Mouse (Mus musculus) midbrain, embryonic 12.5 days (tissue): ENCODE measurements around the gene Arhgap42. TPM values are rescaled to one million over a fixed set of nuclear protein-coding genes. Genes with fewer than 3 reads are reported as not detected.

Source experiments
- ATAC-seq: fragments of 200-750 bp; cut with Nextera tagmentation; 2 replicates; pipeline ENCODE4 v1.8.0; 2017; ENCODE audit warnings: low read depth, moderate TSS enrichment, moderate library complexity; ENCODE audit not compliant: low FRiP score
- H3K27ac ChIP-seq: fragments of 300-500 bp; sonication (generic); replicated peaks from 2 replicates; pipeline ENCODE4 v1.5.1; 2016; ENCODE audit warnings: mild to moderate bottlenecking
- H3K27me3 ChIP-seq: fragments of 300-500 bp; sonication (generic); 2 replicates; pipeline ENCODE4 v1.6.1; 2016; ENCODE audit warnings: mild to moderate bottlenecking
- H3K36me3 ChIP-seq: fragments of 300-500 bp; sonication (generic); 2 replicates; pipeline ENCODE4 v1.6.1; 2016
- H3K4me1 ChIP-seq: fragments of 300-500 bp; sonication (generic); 2 replicates; pipeline ENCODE4 v1.6.1; 2016
- H3K4me2 ChIP-seq: fragments of 300-500 bp; sonication (generic); replicated peaks from 2 replicates; pipeline ENCODE4 v1.6.1; 2016; ENCODE audit warnings: mild to moderate bottlenecking, moderate library complexity
- H3K4me3 ChIP-seq: fragments of 300-500 bp; sonication (generic); 2 replicates; pipeline ENCODE4 v1.5.1; 2016; ENCODE audit warnings: mild to moderate bottlenecking
- H3K9ac ChIP-seq: fragments of 300-500 bp; sonication (generic); replicated peaks from 2 replicates; pipeline ENCODE4 v1.6.1; 2016; ENCODE audit warnings: mild to moderate bottlenecking, moderate library complexity
- H3K9me3 ChIP-seq: fragments of 300-500 bp; sonication (generic); 2 replicates; pipeline ENCODE4 v1.6.1; 2016; ENCODE audit warnings: mild to moderate bottlenecking
- WGBS: fragments of 180-500 bp; shearing (Covaris S2); methylation state at CpG from one replicate; pipeline ENCODE4 v1.1.7; 2016; 5-methylcytosine and 5-hydroxymethylcytosine counted together
- polyA plus RNA-seq: library from polyadenylated mRNA; unstranded; fragments of >200 nt; fragmentation: Nextera tagmentation; extraction: Ambion mirVana; gene quantifications from 2 replicates; pipeline ENCODE4 v1.2.1, GENCODE M21; 2016

The Arhgap42 gene
- polyA plus RNA-seq, 1 experiment from 2014 or later: 24.4 TPM

DNA sequence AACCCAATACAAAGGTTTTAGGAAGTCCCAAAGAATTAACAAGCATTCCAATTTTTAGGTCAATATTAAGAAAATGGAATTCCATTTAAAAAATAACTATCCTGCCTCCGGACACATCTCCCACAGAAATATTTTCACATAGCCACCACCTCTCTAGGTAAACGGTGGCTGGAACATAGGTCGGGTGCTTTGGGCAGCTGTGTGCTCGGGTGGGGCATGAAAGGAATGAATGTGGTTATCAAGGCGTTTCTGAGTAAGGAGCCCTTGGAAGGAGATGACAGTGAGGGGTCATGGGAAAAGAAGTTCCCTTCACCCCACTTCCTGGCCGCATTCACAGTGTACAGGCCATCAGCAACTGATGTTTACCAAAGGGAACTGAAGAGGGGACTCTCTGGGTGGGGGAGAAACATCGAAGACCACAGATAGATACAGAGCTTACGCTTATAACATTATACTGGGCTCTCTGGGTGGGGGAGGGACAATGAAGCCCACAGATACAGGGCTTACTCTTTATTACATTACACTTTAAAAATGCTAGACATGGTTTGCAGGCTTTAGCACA is 38.0 kb downstream of the Arhgap42 start:
- 76% methylated on average over 8 of the region's 8 CpGs for WGBS
- H3K27ac ChIP-seq: no peak overlapping the region
- H3K36me3 ChIP-seq: no peaks in the 10 kb centered on the region
- no peaks in the 10 kb centered on the region for H3K27me3 ChIP-seq
- no peak overlapping the region for H3K4me3 ChIP-seq
- H3K9ac ChIP-seq: no peak overlapping the region
- H3K4me1 ChIP-seq: peaks cover 13% of the 10 kb centered on the region
- H3K4me2 ChIP-seq: no peak overlapping the region
- ATAC-seq: no peak
- H3K9me3 ChIP-seq: no peaks in the 10 kb centered on the region

DNA sequence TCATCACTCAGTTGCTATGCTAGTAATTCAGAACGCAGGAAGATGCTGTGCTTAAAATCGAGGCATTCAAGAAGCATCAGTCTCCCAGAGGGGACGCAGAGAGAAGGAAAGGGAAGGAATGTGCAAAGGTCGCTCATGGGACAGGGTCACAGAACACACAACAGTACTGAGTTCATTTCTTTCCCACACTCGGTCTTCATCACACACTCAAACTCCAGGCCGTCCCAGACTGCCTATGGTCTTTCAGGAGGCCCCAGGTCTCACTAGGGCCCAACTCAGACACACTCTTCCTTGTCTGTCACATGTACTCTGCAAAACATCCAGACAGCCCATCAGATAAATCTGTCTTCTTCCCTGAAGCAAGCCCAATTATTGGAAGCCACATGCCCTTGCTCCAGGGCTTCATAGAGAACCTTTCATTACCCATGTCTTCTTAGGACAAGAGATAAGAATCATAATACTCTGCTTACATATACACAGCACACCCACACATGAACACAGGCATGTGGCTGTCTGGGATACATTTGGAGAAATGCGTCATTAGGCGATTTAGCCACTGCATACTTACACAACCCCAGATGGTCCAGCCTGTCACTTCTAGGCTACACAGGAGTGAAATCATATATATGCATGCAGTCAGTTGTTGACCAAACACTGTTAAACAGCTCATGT is 39.6 kb downstream of the Arhgap42 start:
- H3K4me1 ChIP-seq: peaks cover 15% of the 10 kb centered on the region
- H3K4me3 ChIP-seq: no peak overlapping the region
- no peaks in the 10 kb centered on the region for H3K9me3 ChIP-seq
- H3K9ac ChIP-seq: no peak overlapping the region
- no peaks in the 10 kb centered on the region for H3K27me3 ChIP-seq
- ATAC-seq: 0 out of 2 replicates have a peak, but pooled peaks have one; percentile 31
- H3K36me3 ChIP-seq: no peaks in the 10 kb centered on the region
- no peak overlapping the region for H3K27ac ChIP-seq
- H3K4me2 ChIP-seq: no peak overlapping the region
- 59% methylated on average over 8 of the region's 8 CpGs for WGBS

DNA sequence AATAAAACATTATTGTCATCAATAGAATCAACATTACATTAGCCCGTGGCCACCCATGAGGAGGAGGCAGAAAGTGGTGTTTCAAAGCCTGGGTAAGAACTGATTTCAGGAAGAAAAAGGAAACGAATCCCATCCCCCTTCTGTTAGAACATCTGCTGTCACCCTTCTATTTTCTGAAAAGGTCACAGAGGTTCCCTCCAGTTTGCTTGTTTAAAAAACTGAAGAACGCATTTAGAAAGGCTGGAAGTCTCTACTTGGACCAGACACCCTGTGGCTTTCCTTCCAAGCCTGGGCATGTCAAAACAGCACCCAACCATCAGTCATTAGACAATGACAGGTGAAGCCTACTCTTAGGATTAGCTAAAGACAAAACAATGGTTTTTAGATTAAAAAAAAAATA is 40.3 kb downstream of the Arhgap42 start:
- Histone ChIP-seq H3K4me3 (no peak overlapping the region), H3K9ac (no peak overlapping the region), H3K9me3 (no peaks in the 10 kb centered on the region), H3K27me3 (no peaks in the 10 kb centered on the region), H3K36me3 (no peaks in the 10 kb centered on the region), H3K4me2 (no peak overlapping the region), H3K4me1 (peaks cover 15% of the 10 kb centered on the region), H3K27ac (no peak overlapping the region)
- no peak for ATAC-seq
- 24% methylated on average over 3 of the region's 3 CpGs for WGBS

DNA sequence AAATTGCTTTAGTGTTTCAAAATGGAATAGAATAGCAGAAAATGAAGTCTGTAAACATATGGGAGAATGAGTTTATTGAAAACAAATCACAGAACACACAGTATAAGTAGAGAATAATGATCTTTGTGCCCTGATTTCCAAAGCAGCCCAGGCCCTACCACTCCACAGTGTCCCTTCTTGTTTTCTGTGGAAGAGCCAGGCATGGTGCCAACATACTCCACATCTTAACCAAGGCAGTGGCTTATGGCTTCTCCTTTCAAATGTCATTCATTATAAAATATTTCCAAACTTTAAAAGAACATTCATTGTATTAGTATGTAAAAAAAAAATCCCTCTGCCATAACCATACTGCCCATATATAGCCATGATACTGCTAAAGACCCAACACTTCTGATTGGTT is 42.9 kb downstream of the Arhgap42 start:
- H3K9me3 ChIP-seq: no peaks in the 10 kb centered on the region
- H3K36me3 ChIP-seq: no peaks in the 10 kb centered on the region
- no peaks in the 10 kb centered on the region for H3K27me3 ChIP-seq
- no peak overlapping the region for H3K27ac ChIP-seq
- no peak overlapping the region for H3K9ac ChIP-seq
- H3K4me1 ChIP-seq: peaks cover 15% of the 10 kb centered on the region
- ATAC-seq: no peak
- H3K4me3 ChIP-seq: no peak overlapping the region
- H3K4me2 ChIP-seq: no peak overlapping the region

DNA sequence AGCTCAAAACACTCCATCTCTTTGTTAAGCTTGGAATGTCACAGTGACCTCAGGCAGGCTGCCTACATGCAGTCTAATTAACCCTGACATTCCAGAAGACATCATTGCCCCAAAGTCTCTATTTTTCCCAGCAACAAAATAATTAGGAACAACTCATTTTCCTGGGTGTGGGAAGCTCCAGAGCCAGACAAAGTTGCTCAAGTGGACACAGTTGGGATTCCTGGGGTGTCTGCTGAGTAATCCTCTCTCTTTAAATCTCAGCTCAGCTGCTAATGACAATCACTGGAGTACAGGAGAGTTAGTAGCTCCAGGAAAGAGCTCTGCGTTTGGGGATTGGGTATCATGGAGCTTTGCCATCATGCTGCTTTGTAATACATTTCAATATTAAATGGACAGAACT is 44.4 kb downstream of the Arhgap42 start:
- Histone ChIP-seq H3K9ac (no peak overlapping the region), H3K27me3 (no peaks in the 10 kb centered on the region), H3K4me2 (no peak overlapping the region), H3K27ac (no peak overlapping the region), H3K9me3 (no peaks in the 10 kb centered on the region), H3K4me1 (peaks cover 13% of the 10 kb centered on the region), H3K4me3 (no peak overlapping the region), H3K36me3 (no peaks in the 10 kb centered on the region)
- WGBS: 27% methylated on average over 1 of the region's 1 CpGs
- ATAC-seq: no peak

DNA sequence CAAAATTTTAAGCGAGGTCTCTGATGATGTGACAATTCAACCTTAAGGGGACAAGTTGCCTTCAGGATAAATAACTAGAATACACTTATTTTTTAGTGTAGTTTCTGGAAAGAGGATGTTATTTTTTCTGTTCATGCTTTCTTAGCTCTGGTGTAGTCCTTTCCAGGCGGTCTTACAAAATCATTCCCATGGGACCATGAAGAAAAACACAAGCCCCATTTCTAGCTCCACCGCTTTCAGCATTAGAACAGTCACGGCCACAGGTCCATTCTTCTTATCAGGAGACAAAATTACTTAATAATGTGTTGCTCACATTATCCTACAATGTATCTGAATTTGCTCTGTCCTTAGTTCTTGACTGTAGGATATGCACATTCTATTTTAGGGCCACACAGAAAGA is 46.2 kb downstream of the Arhgap42 start:
- Histone ChIP-seq H3K27me3 (no peaks in the 10 kb centered on the region), H3K4me3 (no peak overlapping the region), H3K4me2 (no peak overlapping the region), H3K9me3 (no peaks in the 10 kb centered on the region), H3K4me1 (0 out of 2 replicates have a peak, but pooled peaks cover 2% of the 10 kb centered on the region), H3K36me3 (no peaks in the 10 kb centered on the region), H3K9ac (no peak overlapping the region), H3K27ac (no peak overlapping the region)
- 90% methylated on average over 4 of the region's 4 CpGs for WGBS
- ATAC-seq: no peak

DNA sequence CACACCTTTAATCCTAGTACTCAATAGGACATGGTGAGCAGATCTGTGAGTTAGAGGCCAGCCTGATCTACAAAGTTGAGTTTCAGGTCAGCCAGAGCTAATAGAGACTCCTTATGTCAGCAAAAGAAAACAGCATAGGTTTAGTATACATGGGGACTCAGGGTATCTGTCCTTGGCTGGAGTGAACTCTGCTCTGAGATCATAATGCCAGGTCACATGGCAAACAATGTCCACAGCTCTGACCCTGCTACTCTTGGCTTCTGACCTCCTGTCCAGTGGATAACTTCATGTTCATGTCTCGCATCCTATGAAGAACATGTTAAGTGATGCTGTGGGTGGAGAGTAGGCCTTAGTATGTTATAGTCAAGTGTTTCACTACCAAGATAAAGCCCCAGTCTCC is 48.1 kb downstream of the Arhgap42 start:
- Histone ChIP-seq H3K27ac (no peak overlapping the region), H3K4me3 (no peak overlapping the region), H3K4me1 (0 out of 2 replicates have a peak, but pooled peaks cover 2% of the 10 kb centered on the region), H3K27me3 (no peaks in the 10 kb centered on the region), H3K9me3 (no peaks in the 10 kb centered on the region), H3K9ac (no peak overlapping the region), H3K36me3 (no peaks in the 10 kb centered on the region), H3K4me2 (no peak overlapping the region)
- ATAC-seq: no peak
- WGBS: 97% methylated on average over 1 of the region's 1 CpGs

DNA sequence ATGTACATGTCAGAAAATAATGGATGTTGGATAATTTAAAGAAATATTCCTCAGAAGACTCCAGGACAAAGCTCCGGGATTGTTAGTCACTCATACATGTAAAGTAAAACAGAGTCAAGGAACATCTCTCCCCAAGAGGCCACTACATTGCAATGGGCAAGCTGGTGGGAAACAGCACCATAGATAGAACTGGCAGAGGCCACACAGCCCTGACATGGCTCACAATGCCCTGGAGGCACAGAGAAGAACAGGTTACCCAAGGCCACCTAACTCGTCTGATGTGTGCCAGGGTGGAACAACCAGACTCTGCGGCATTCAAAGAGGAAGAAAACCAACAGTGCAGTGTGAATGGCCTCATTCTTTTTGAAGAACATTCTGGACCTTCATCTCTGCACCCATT is 50.7 kb downstream of the Arhgap42 start:
- Histone ChIP-seq H3K4me3 (no peak overlapping the region), H3K36me3 (no peaks in the 10 kb centered on the region), H3K9ac (no peak overlapping the region), H3K4me1 (no peaks in the 10 kb centered on the region), H3K27ac (no peak overlapping the region), H3K9me3 (no peaks in the 10 kb centered on the region), H3K4me2 (no peak overlapping the region), H3K27me3 (no peaks in the 10 kb centered on the region)
- 89% methylated on average over 3 of the region's 3 CpGs for WGBS
- ATAC-seq: no peak

DNA sequence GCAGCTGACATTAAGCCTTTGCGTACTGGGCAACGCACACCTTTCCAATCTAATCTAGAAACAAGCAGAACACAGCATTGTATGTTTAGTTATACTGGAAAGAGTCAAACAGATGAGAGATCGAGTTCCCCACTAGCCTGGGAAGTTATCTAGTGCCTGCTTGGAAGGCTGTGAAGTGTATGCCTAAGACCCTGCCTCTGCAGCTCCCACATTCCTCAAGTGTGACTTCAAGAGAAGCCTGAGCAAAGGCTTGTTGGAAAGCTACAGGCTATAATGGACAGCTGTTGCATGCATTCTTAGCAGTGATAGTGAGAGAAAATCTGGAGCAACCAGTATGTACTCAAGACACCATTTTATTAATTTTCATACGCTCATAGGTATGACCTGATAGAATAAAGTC is 61.2 kb downstream of the Arhgap42 start:
- Histone ChIP-seq H3K4me3 (no peak overlapping the region), H3K9ac (no peak overlapping the region), H3K9me3 (no peaks in the 10 kb centered on the region), H3K4me1 (no peaks in the 10 kb centered on the region), H3K27ac (no peak overlapping the region), H3K27me3 (no peaks in the 10 kb centered on the region), H3K36me3 (no peaks in the 10 kb centered on the region), H3K4me2 (no peak overlapping the region)
- WGBS: 95% methylated on average over 4 of the region's 4 CpGs
- no peak for ATAC-seq

DNA sequence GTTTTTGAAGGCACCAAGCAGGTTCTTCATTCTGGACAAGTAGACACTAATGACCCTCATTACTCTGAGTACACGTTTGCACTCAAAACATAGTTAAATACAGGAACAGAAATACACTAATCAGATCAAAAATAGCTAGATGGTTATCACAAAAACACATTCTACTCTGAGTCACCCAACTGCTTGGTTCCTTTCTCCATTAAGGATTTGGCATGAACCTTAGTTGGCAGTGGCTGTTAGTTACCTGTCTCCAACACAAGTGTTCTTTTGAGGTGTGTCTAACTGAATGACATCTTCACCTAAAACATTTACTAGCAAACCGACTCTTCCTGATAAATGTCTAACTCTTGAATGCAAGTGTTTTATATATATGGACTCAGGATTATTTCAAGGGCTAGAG is 64.0 kb downstream of the Arhgap42 start:
- no peak for ATAC-seq
- no peaks in the 10 kb centered on the region for H3K36me3 ChIP-seq
- H3K4me3 ChIP-seq: no peak overlapping the region
- H3K27me3 ChIP-seq: no peaks in the 10 kb centered on the region
- H3K9me3 ChIP-seq: no peaks in the 10 kb centered on the region
- 84% methylated on average over 2 of the region's 2 CpGs for WGBS
- no peak overlapping the region for H3K27ac ChIP-seq
- H3K9ac ChIP-seq: no peak overlapping the region
- H3K4me1 ChIP-seq: no peaks in the 10 kb centered on the region
- H3K4me2 ChIP-seq: no peak overlapping the region

DNA sequence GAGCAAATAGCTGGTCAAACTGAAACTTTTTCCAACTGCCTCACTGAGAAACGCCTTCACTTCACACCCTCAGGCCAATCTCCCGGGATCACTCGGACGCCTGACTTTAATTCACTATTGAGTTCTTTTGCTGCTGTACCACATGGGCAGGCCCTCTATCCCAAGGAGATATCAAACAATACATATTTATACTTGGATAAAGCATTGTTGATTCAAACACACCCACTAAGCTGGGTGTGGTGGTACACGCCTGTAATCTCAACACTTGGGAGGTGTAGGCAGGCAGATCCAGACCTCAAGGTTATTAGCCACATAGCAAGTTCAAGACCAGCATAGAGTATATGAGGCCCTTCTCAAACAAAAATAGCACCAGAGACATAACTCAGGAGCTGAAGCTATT is 64.7 kb downstream of the Arhgap42 start:
- Histone ChIP-seq H3K4me2 (no peak overlapping the region), H3K4me3 (no peak overlapping the region), H3K9me3 (no peaks in the 10 kb centered on the region), H3K4me1 (no peaks in the 10 kb centered on the region), H3K36me3 (no peaks in the 10 kb centered on the region), H3K27me3 (no peaks in the 10 kb centered on the region), H3K27ac (no peak overlapping the region), H3K9ac (no peak overlapping the region)
- 93% methylated on average over 5 of the region's 5 CpGs for WGBS
- no peak for ATAC-seq

DNA sequence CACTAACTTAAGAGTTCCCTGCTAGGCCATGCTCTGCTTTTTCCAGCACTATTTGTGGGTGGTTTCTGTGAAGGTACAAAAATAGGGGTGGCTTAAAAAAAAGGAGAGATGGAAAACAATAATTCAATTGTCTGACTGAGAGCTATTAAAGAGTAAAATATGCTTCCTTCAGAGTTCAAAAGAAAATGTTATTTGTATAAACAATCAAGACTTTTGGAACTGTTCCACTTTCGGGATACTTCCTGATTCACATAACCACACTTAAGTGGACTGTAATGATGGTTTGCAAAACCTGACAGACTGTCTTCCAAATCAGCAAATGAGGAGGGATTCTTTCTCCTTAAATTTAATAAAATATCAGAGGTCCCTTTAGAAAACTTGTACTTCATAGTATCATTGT is 65.8 kb downstream of the Arhgap42 start:
- H3K9ac ChIP-seq: no peak overlapping the region
- H3K27ac ChIP-seq: no peak overlapping the region
- 84% methylated on average over 1 of the region's 1 CpGs for WGBS
- H3K4me3 ChIP-seq: no peak overlapping the region
- ATAC-seq: no peak
- H3K36me3 ChIP-seq: no peaks in the 10 kb centered on the region
- no peaks in the 10 kb centered on the region for H3K27me3 ChIP-seq
- H3K4me1 ChIP-seq: no peaks in the 10 kb centered on the region
- no peaks in the 10 kb centered on the region for H3K9me3 ChIP-seq
- H3K4me2 ChIP-seq: no peak overlapping the region
